Mouse (Mus musculus): ENCODE measurements around the gene Gm17657. TPM values are rescaled to one million over a fixed set of nuclear protein-coding genes. Genes with fewer than 3 reads are reported as not detected.
A peak's percentile ranks its signal among the peaks of the same experiment; 100 is the strongest.

Gene Gm17657
- not detected in 2 replicates for polyA plus RNA-seq (2015; fragmentation: Nextera tagmentation; extraction: Ambion mirVana)

GRCm38 (mm10) chr17:29549543-29550428 lies at the start of gene Gm17657, which contains the start of gene Tbc1d22b:
Gm17657 (minus strand) TSS chr17:29549638.
Tbc1d22b (plus strand) TSS chr17:29549785.
- peak within 1 kb of the TSS; percentile 93 for H3K4me2 ChIP-seq (replicated peaks)
- H3K9me3 ChIP-seq = no peaks in the 10 kb centered on the region
- peak within 1 kb of the TSS; percentile 91 for H3K9ac ChIP-seq (replicated peaks)
- WGBS = 1% methylated on average over 44 of the region's 44 CpGs
- ATAC-seq = peak; percentile 99
- peak within 1 kb of the TSS; percentile 87 for H3K4me3 ChIP-seq (replicated peaks)
- H3K4me1 ChIP-seq (replicated peaks) = peaks cover 18% of the 10 kb centered on the region
- H3K36me3 ChIP-seq = no peaks in the 10 kb centered on the region
- H3K27me3 ChIP-seq = 0 out of 2 replicates have a peak, but pooled peaks cover 2% of the 10 kb centered on the region
- peak within 1 kb of the TSS; percentile 52; the same call in 1 of the 2 replicates for H3K27ac ChIP-seq

GRCm38 (mm10) chr17:29599051-29599450 lies 49.6 kb upstream of the Gm17657 start:
- peaks cover 20% of the 10 kb centered on the region for H3K4me1 ChIP-seq (replicated peaks)
- peaks cover 80% of the 10 kb centered on the region for H3K36me3 ChIP-seq
- no peak overlapping the region for H3K4me3 ChIP-seq (replicated peaks)
- H3K9ac ChIP-seq (replicated peaks) = no peak overlapping the region
- H3K4me2 ChIP-seq (replicated peaks) = no peak overlapping the region
- no peak for ATAC-seq
- 92% methylated on average over 14 of the region's 14 CpGs for WGBS
- H3K27ac ChIP-seq = no peak overlapping the region
- H3K9me3 ChIP-seq = no peaks in the 10 kb centered on the region
- H3K27me3 ChIP-seq = no peaks in the 10 kb centered on the region

GRCm38 (mm10) chr17:29596771-29597132 lies 47.3 kb upstream of the Gm17657 start:
- WGBS = 75% methylated on average over 13 of the region's 13 CpGs
- no peak for ATAC-seq
- Histone ChIP-seq H3K4me1 (replicated peaks) (peaks cover 20% of the 10 kb centered on the region), H3K36me3 (peaks cover 68% of the 10 kb centered on the region), H3K9me3 (no peaks in the 10 kb centered on the region), H3K9ac (replicated peaks) (no peak overlapping the region), H3K4me2 (replicated peaks) (no peak overlapping the region), H3K4me3 (replicated peaks) (no peak overlapping the region), H3K27me3 (no peaks in the 10 kb centered on the region), H3K27ac (no peak overlapping the region; the same call in 1 of the 2 replicates)

GRCm38 (mm10) chr17:29595891-29596770 lies 46.7 kb upstream of the Gm17657 start:
- H3K9ac ChIP-seq (replicated peaks) = 0 out of 2 replicates have a peak overlapping the region, but pooled peaks have one; percentile 23
- no peak for ATAC-seq
- H3K27me3 ChIP-seq = no peaks in the 10 kb centered on the region
- peaks cover 61% of the 10 kb centered on the region for H3K36me3 ChIP-seq
- no peak overlapping the region for H3K4me2 ChIP-seq (replicated peaks)
- H3K27ac ChIP-seq = no peak overlapping the region; the same call in 1 of the 2 replicates
- WGBS = 77% methylated on average over 15 of the region's 15 CpGs
- no peak overlapping the region for H3K4me3 ChIP-seq (replicated peaks)
- H3K4me1 ChIP-seq (replicated peaks) = peaks cover 20% of the 10 kb centered on the region
- H3K9me3 ChIP-seq = no peaks in the 10 kb centered on the region

GRCm38 (mm10) chr17:29589221-29589898 lies 39.9 kb upstream of the Gm17657 start:
- Histone ChIP-seq H3K4me3 (replicated peaks) (no peak overlapping the region), H3K9me3 (no peaks in the 10 kb centered on the region), H3K9ac (replicated peaks) (no peak overlapping the region), H3K4me1 (replicated peaks) (peaks cover 18% of the 10 kb centered on the region), H3K4me2 (replicated peaks) (no peak overlapping the region), H3K36me3 (peaks cover 19% of the 10 kb centered on the region), H3K27me3 (no peaks in the 10 kb centered on the region), H3K27ac (peak overlapping the region; percentile 35)
- 39% methylated on average over 11 of the region's 11 CpGs for WGBS
- peak; percentile 81 for ATAC-seq

- 85% methylated on average over 9 of the region's 9 CpGs for WGBS
- H3K27ac ChIP-seq = no peak overlapping the region
- H3K27me3 ChIP-seq = no peaks in the 10 kb centered on the region
- peaks cover 18% of the 10 kb centered on the region for H3K4me1 ChIP-seq (replicated peaks)
- no peaks in the 10 kb centered on the region for H3K9me3 ChIP-seq
- no peak for ATAC-seq
- H3K9ac ChIP-seq (replicated peaks) = no peak overlapping the region
- no peak overlapping the region for H3K4me2 ChIP-seq (replicated peaks)
- peaks cover 32% of the 10 kb centered on the region for H3K36me3 ChIP-seq
- H3K4me3 ChIP-seq (replicated peaks) = no peak overlapping the region
Measured at GRCm38 (mm10) chr17:29586921-29587320, 37.5 kb upstream of the Gm17657 start.

GRCm38 (mm10) chr17:29585446-29585845 lies 36.0 kb upstream of the Gm17657 start:
- Histone ChIP-seq H3K27ac (no peak overlapping the region), H3K9me3 (no peaks in the 10 kb centered on the region), H3K4me2 (replicated peaks) (no peak overlapping the region), H3K9ac (replicated peaks) (no peak overlapping the region), H3K4me1 (replicated peaks) (peaks cover 18% of the 10 kb centered on the region), H3K27me3 (no peaks in the 10 kb centered on the region), H3K36me3 (peaks cover 44% of the 10 kb centered on the region), H3K4me3 (replicated peaks) (no peak overlapping the region)
- 94% methylated on average over 6 of the region's 6 CpGs for WGBS
- ATAC-seq = no peak

GRCm38 (mm10) chr17:29584737-29585136 lies 35.3 kb upstream of the Gm17657 start:
- H3K9me3 ChIP-seq = no peaks in the 10 kb centered on the region
- no peak overlapping the region for H3K27ac ChIP-seq
- peaks cover 47% of the 10 kb centered on the region for H3K36me3 ChIP-seq
- H3K27me3 ChIP-seq = no peaks in the 10 kb centered on the region
- ATAC-seq = no peak
- no peak overlapping the region for H3K4me3 ChIP-seq (replicated peaks)
- peaks cover 14% of the 10 kb centered on the region for H3K4me1 ChIP-seq (replicated peaks)
- no peak overlapping the region for H3K9ac ChIP-seq (replicated peaks)
- H3K4me2 ChIP-seq (replicated peaks) = no peak overlapping the region
- WGBS = 69% methylated on average over 3 of the region's 3 CpGs

GRCm38 (mm10) chr17:29584306-29584705 lies 34.9 kb upstream of the Gm17657 start:
- H3K36me3 ChIP-seq = peaks cover 52% of the 10 kb centered on the region
- no peak overlapping the region for H3K9ac ChIP-seq (replicated peaks)
- H3K27ac ChIP-seq = no peak overlapping the region
- ATAC-seq = no peak
- peaks cover 10% of the 10 kb centered on the region for H3K4me1 ChIP-seq (replicated peaks)
- H3K27me3 ChIP-seq = no peaks in the 10 kb centered on the region
- no peak overlapping the region for H3K4me2 ChIP-seq (replicated peaks)
- no peaks in the 10 kb centered on the region for H3K9me3 ChIP-seq
- no peak overlapping the region for H3K4me3 ChIP-seq (replicated peaks)
- 84% methylated on average over 5 of the region's 5 CpGs for WGBS

GRCm38 (mm10) chr17:29583569-29583968 lies 34.1 kb upstream of the Gm17657 start:
- Histone ChIP-seq H3K4me1 (replicated peaks) (peaks cover 3% of the 10 kb centered on the region; the same call in 1 of the 2 replicates), H3K9me3 (no peaks in the 10 kb centered on the region), H3K4me2 (replicated peaks) (no peak overlapping the region), H3K36me3 (peaks cover 59% of the 10 kb centered on the region), H3K27ac (no peak overlapping the region), H3K4me3 (replicated peaks) (no peak overlapping the region), H3K9ac (replicated peaks) (no peak overlapping the region), H3K27me3 (no peaks in the 10 kb centered on the region)
- WGBS = 84% methylated on average over 5 of the region's 5 CpGs
- no peak for ATAC-seq

- ATAC-seq = no peak
- Histone ChIP-seq H3K4me3 (replicated peaks) (no peak overlapping the region), H3K27me3 (no peaks in the 10 kb centered on the region), H3K4me1 (replicated peaks) (no peaks in the 10 kb centered on the region), H3K4me2 (replicated peaks) (no peak overlapping the region), H3K9me3 (no peaks in the 10 kb centered on the region), H3K9ac (replicated peaks) (no peak overlapping the region), H3K36me3 (peaks cover 81% of the 10 kb centered on the region), H3K27ac (no peak overlapping the region)
- WGBS = 84% methylated on average over 4 of the region's 4 CpGs
Measured at GRCm38 (mm10) chr17:29579579-29580126, 30.2 kb upstream of the Gm17657 start.

Data from midbrain, embryonic 13.5 days (tissue).